Mouse (Mus musculus): ENCODE measurements around the gene Acot5. TPM values are rescaled to one million over a fixed set of nuclear protein-coding genes. Genes with fewer than 3 reads are reported as not detected.
"Not testable (repeated sequence)": the region's sequence is repeated elsewhere in the genome, so short reads cannot be mapped to it uniquely, and the experiment has no call there.

Acot5 gene
- polyA plus RNA-seq, 1 experiment from 2014 or later, result not detected

DNA sequence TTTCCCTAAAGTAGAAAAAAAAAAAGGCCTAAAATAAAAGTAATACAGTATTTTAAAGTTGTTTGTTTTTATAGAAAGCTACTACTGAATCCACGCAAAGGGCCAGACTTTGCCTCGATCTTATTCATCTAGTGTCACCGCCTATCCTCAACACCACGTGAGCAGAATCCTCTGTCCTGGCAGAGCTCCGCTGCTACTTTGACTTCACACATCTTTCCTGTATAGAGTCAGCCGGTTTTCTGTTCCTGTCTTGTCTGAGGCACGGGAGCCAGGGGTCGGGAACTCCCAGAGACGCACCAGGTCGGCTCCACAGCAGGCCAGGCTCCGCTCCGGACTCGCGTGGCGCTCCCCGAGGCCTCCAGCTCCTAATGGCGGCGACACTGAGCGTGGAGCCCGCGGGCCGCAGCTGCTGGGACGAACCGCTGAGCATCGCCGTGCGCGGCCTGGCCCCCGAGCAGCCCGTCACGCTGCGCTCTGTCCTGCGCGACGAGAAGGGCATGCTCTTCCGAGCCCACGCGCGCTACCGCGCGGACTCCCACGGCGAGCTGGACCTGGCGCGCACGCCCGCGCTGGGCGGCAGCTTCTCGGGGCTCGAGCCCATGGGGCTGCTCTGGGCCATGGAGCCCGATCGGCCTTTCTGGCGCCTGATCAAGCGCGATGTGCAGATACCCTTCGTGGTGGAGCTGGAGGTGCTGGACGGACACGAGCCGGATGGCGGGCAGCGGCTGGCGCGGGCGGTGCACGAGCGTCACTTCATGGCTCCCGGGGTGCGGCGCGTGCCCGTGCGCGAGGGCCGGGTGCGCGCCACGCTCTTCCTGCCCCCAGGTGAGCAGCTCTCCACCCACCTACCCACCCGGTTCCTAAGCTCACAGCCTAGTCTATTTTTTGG, 31.7 kb downstream of the Acot5 start, which contains the start of gene Acot6:
Acot6 (plus strand) TSS at position 51 of the 889 bp plus-strand sequence.
- peak; percentile 72 for ATAC-seq (ENCODE audit: insufficient read depth, low FRiP score)
- peak within 1 kb of the TSS; percentile 46; the same call in 1 of the 2 replicates for H3K27ac ChIP-seq (ENCODE audit: low read length)
- peak within 1 kb of the TSS; percentile 82 for H3K4me2 ChIP-seq (ENCODE audit: low read depth, low read length)
- under 1% methylated on average over 79 of the region's 80 CpGs for WGBS
- H3K36me3 ChIP-seq (ENCODE audit: control insufficient read depth, insufficient read depth, low read length); H3K9me3 ChIP-seq (replicated peaks; ENCODE audit: control insufficient read depth, low read length); H3K27me3 ChIP-seq (ENCODE audit: control insufficient read depth, insufficient read depth, low read length); H3K4me1 ChIP-seq (ENCODE audit: control insufficient read depth, insufficient read depth, low read length): not testable (repeated sequence)
- H3K4me3 ChIP-seq (replicated peaks; ENCODE audit: low read length), result peak within 1 kb of the TSS; percentile 59
- H3K9ac ChIP-seq (ENCODE audit: low read length), result peak within 1 kb of the TSS; percentile 76

DNA sequence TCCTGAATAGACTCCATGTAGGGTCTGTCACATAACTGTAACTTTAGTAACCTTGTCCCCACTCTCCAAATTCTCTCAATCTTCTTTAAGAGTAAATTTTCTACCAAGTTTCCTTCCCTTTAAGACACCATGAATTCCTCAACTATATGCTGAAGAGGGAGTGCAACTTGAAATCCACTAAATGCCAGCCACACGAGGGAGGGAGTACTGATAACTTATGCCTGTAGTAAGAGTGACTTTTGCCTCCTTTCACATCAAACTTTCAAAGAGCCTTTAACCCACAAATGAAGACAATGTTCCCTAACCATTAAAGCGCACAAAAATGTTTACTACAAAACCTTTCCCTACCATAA, 32.3 kb downstream of the Acot5 start:
- Histone ChIP-seq H3K4me3 (replicated peaks; ENCODE audit: low read length) (peak overlapping the region; percentile 59), H3K27ac (ENCODE audit: low read length) (no peak overlapping the region), H3K9me3 (replicated peaks; ENCODE audit: control insufficient read depth, low read length) (no peaks in the 10 kb centered on the region), H3K4me1 (ENCODE audit: control insufficient read depth, insufficient read depth, low read length) (peaks cover 4% of the 10 kb centered on the region), H3K27me3 (ENCODE audit: control insufficient read depth, insufficient read depth, low read length) (no peaks in the 10 kb centered on the region), H3K4me2 (ENCODE audit: low read depth, low read length) (peak overlapping the region; percentile 82), H3K9ac (ENCODE audit: low read length) (peak overlapping the region; percentile 76; the same call in 1 of the 2 replicates), H3K36me3 (ENCODE audit: control insufficient read depth, insufficient read depth, low read length) (no peaks in the 10 kb centered on the region)
- WGBS, result 44% methylated on average over 2 of the region's 2 CpGs
- no peak for ATAC-seq (ENCODE audit: insufficient read depth, low FRiP score)

DNA sequence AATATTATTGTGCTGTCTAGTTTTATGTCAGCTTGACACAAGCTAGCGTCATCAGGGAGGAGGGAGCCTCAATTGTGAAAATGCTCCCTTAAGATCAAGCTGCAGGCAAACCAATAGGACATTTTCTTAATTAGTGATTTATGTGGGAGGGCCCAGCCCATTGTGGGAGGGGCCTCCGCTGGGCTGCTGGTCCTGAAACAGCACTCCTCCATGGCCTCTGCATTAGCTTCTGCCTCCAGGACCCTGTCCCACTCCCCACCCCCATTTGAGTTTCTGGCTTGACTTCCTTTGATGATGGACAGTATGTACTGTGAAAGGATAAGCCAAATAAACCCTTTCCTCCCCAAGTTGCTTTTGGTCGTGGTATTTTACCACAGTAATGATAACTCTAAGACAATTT, 37.9 kb downstream of the Acot5 start:
- Histone ChIP-seq H3K36me3 (ENCODE audit: control insufficient read depth, insufficient read depth, low read length) (no peaks in the 10 kb centered on the region), H3K9ac (ENCODE audit: low read length) (no peak overlapping the region), H3K27ac (ENCODE audit: low read length) (no peak overlapping the region), H3K4me2 (ENCODE audit: low read depth, low read length) (no peak overlapping the region), H3K9me3 (replicated peaks; ENCODE audit: control insufficient read depth, low read length) (no peaks in the 10 kb centered on the region), H3K4me1 (ENCODE audit: control insufficient read depth, insufficient read depth, low read length) (no peaks in the 10 kb centered on the region), H3K4me3 (replicated peaks; ENCODE audit: low read length) (no peak overlapping the region), H3K27me3 (ENCODE audit: control insufficient read depth, insufficient read depth, low read length) (no peaks in the 10 kb centered on the region)
- ATAC-seq (ENCODE audit: insufficient read depth, low FRiP score), result no peak
- 81% methylated on average over 3 of the region's 3 CpGs for WGBS

DNA sequence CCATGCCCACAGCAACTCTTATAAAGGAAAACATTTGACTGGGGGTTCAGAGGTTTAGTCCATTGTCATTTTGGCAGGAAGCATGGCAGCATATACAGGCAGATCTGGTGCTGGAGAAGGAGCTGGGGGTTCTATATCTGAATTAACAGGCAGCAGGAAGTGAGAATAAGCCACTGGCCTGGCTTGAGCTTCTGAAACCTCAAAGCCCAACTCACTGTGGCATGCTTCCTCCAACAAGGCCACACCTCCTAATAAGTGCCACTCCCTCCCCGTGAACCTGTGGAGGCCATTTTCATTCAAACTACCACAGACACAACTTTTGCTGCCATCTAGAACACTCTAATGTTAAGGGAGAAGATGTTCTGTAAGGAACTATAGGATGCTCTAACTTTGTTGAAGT, 38.6 kb downstream of the Acot5 start:
- WGBS, result 66% methylated on average over 1 of the region's 1 CpGs
- ATAC-seq (ENCODE audit: insufficient read depth, low FRiP score), result no peak

DNA sequence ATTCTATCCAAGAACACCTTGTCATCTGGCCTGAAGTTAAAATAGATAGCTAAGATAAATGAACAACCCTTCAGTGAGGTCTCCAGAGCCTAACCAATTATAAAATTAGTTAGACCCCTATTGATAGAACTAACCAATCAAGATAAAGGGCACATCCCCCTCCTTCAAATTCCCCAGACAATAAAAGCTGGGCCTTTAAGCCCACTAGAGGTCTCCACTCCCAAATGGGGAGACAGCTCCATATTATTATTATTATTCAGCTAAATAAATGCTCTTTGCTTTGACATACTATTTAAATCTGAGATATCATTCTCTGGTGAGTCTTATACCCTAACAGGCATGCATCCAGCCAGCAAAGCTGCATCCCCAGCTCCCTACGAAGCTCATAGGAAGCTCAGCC, 40.8 kb downstream of the Acot5 start:
- H3K4me1 ChIP-seq (ENCODE audit: control insufficient read depth, insufficient read depth, low read length), result peaks cover 1% of the 10 kb centered on the region; the same call in 1 of the 2 replicates
- no peak for ATAC-seq (ENCODE audit: insufficient read depth, low FRiP score)
- H3K9ac ChIP-seq (ENCODE audit: low read length), result no peak overlapping the region
- no peaks in the 10 kb centered on the region for H3K27me3 ChIP-seq (ENCODE audit: control insufficient read depth, insufficient read depth, low read length)
- H3K36me3 ChIP-seq (ENCODE audit: control insufficient read depth, insufficient read depth, low read length), result no peaks in the 10 kb centered on the region
- no peak overlapping the region for H3K27ac ChIP-seq (ENCODE audit: low read length)
- no peak overlapping the region for H3K4me3 ChIP-seq (replicated peaks; ENCODE audit: low read length)
- H3K4me2 ChIP-seq (ENCODE audit: low read depth, low read length), result no peak overlapping the region
- WGBS, result 75% methylated on average over 1 of the region's 1 CpGs
- no peaks in the 10 kb centered on the region for H3K9me3 ChIP-seq (replicated peaks; ENCODE audit: control insufficient read depth, low read length)

More for the DNA sequence above, 38.6 kb downstream of the Acot5 start:
- Histone ChIP-seq H3K4me3 (replicated peaks; ENCODE audit: low read length) (no peak overlapping the region), H3K36me3 (ENCODE audit: control insufficient read depth, insufficient read depth, low read length) (no peaks in the 10 kb centered on the region), H3K4me1 (ENCODE audit: control insufficient read depth, insufficient read depth, low read length) (no peaks in the 10 kb centered on the region), H3K9ac (ENCODE audit: low read length) (no peak overlapping the region), H3K27ac (ENCODE audit: low read length) (no peak overlapping the region), H3K4me2 (ENCODE audit: low read depth, low read length) (no peak overlapping the region), H3K9me3 (replicated peaks; ENCODE audit: control insufficient read depth, low read length) (no peaks in the 10 kb centered on the region), H3K27me3 (ENCODE audit: control insufficient read depth, insufficient read depth, low read length) (no peaks in the 10 kb centered on the region)

DNA sequence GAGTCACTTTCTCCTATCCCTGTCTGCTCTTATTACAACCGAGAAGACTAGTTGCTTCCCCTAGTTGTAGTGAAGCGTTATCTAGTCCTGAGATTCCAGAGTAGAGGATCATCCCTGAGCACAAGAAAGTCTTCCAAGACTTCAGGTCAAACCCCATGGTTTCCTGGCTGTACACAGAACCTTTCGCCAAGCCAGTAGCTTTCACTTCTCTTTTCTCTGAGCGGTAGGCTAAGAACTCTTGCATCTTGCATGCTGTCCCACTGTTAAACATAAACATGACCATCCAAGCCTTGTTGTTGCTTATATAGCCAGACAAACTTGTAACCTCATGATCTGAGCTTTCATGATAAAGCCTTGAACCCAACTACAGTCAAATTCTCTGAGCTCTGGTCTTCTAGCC, 41.7 kb downstream of the Acot5 start:
- no peaks in the 10 kb centered on the region for H3K9me3 ChIP-seq (replicated peaks; ENCODE audit: control insufficient read depth, low read length)

DNA sequence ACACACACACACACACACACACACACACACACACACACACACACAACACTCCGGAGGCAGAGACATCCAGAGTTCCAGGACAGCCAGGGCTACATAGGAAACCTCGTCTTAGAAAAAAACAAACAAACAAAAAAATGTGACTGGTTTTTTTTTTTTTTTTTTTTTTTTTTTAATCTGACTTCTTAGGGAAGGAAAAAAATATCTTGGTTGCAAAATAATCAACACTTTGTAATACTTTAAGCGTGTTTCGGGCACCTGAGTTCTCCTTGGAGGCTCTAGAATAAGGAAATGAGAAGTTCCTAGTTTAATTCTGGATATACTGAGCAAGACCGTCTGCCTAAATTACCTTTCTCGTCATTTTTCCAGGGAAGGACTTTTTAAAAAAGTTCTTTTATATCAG, 44.6 kb downstream of the Acot5 start:
- no peak for ATAC-seq (ENCODE audit: insufficient read depth, low FRiP score)
- WGBS, result 35% methylated on average over 6 of the region's 6 CpGs
- Histone ChIP-seq H3K27me3 (ENCODE audit: control insufficient read depth, insufficient read depth, low read length) (no peaks in the 10 kb centered on the region), H3K36me3 (ENCODE audit: control insufficient read depth, insufficient read depth, low read length) (no peaks in the 10 kb centered on the region), H3K9me3 (replicated peaks; ENCODE audit: control insufficient read depth, low read length) (no peaks in the 10 kb centered on the region), H3K4me2 (ENCODE audit: low read depth, low read length) (peak overlapping the region; percentile 69), H3K27ac (ENCODE audit: low read length) (no peak overlapping the region), H3K4me1 (ENCODE audit: control insufficient read depth, insufficient read depth, low read length) (peaks cover 5% of the 10 kb centered on the region; the same call in 1 of the 2 replicates), H3K9ac (ENCODE audit: low read length) (peak overlapping the region; percentile 55; the same call in 1 of the 2 replicates), H3K4me3 (replicated peaks; ENCODE audit: low read length) (peak overlapping the region; percentile 82)

More for the DNA sequence above, 41.7 kb downstream of the Acot5 start:
- H3K9ac ChIP-seq (ENCODE audit: low read length), result no peak overlapping the region
- H3K27ac ChIP-seq (ENCODE audit: low read length), result no peak overlapping the region
- no peak overlapping the region for H3K4me3 ChIP-seq (replicated peaks; ENCODE audit: low read length)
- H3K4me2 ChIP-seq (ENCODE audit: low read depth, low read length), result no peak overlapping the region
- no peaks in the 10 kb centered on the region for H3K27me3 ChIP-seq (ENCODE audit: control insufficient read depth, insufficient read depth, low read length)
- no peaks in the 10 kb centered on the region for H3K36me3 ChIP-seq (ENCODE audit: control insufficient read depth, insufficient read depth, low read length)
- no peak for ATAC-seq (ENCODE audit: insufficient read depth, low FRiP score)
- WGBS, result 87% methylated on average over 4 of the region's 4 CpGs
- peaks cover 5% of the 10 kb centered on the region; the same call in 1 of the 2 replicates for H3K4me1 ChIP-seq (ENCODE audit: control insufficient read depth, insufficient read depth, low read length)

DNA sequence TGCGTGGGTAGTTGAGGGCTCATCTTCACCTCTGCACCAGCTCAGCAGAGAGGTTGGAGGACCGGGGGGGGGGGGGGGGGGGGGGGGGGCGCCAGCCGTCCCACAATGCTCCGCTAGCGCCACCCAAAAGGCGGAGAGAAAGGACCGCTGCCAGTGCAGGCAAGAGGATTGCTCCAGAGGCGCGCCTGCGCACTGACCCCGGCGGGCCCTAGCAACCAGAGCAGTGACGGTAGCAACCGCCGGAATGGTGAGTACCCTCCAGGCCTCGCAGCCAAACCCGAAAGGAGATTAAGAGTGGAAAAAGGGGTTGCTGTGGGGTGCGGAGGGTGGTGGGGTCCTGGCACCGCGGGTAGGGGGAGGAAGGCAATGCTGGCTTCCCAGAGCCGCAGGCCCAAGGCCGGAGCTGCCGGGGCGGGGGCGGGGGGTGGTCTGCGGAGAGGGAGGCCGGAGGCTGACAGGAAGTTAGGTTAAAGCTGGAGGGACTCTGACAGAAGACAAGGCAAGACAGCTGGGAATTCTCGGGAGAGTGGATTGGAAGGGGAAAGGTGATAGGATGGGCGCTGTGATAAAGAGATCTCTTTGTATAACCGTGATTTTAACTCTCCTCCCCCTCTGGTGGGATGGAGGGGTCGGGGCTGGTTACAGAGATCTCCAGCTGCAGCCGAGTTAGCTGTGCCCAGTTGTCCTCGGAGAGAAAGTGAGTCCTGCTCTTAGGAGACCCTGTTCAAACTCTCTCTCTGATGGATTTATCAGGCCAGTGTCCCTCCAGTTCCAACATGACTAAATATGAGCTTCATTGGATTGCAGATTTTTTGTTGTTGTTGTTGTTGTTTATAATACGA, 45.2 kb downstream of the Acot5 start, which contains the start of gene Dnal1:
Dnal1 (plus strand) TSS at position 214 of the 842 bp plus-strand sequence.
- Histone ChIP-seq H3K9me3 (replicated peaks; ENCODE audit: control insufficient read depth, low read length) (no peaks in the 10 kb centered on the region), H3K27ac (ENCODE audit: low read length) (peak within 1 kb of the TSS; percentile 49), H3K4me3 (replicated peaks; ENCODE audit: low read length) (peak within 1 kb of the TSS; percentile 82), H3K4me1 (ENCODE audit: control insufficient read depth, insufficient read depth, low read length) (peaks cover 5% of the 10 kb centered on the region; the same call in 1 of the 2 replicates), H3K36me3 (ENCODE audit: control insufficient read depth, insufficient read depth, low read length) (no peaks in the 10 kb centered on the region), H3K4me2 (ENCODE audit: low read depth, low read length) (peak within 1 kb of the TSS; percentile 69), H3K27me3 (ENCODE audit: control insufficient read depth, insufficient read depth, low read length) (no peaks in the 10 kb centered on the region), H3K9ac (ENCODE audit: low read length) (peak within 1 kb of the TSS; percentile 79)
- ATAC-seq (ENCODE audit: insufficient read depth, low FRiP score), result peak; percentile 97
- 2% methylated on average over 34 of the region's 35 CpGs for WGBS

Data from stomach, embryonic 16.5 days (tissue).